Mouse (Mus musculus): ENCODE data around the gene Fars2.

DNA sequence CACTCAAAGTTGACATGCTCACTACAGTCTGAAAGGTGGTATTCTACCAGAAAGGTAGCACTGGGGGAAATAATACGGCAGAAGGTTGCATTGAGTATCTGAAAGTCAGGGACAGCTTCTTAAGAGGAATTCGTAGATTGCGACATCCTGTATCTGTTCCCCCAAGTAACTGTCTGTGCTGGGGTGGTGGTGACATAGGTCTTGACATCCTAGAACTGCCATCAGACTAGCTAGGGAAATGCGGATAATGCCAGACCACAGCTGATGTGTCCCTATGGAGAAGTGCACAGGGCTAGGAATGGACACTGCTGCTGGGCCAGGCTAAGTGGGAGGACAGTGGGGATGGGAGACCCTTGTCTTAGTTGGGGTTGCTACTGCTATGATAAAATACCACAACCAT is 8.7 kb upstream of the Fars2 start:
- no peak for TF ChIP-seq CTCF (IDR thresholded peaks at IDR 0.05; ENCODE audit: low read depth)
- TF ChIP-seq EP300 (IDR thresholded peaks at IDR 0.05; ENCODE audit: low read depth) = no peak

All from liver, postnatal 0 days (tissue).